Mouse (Mus musculus) bone marrow macrophage, adult 2 months (primary cell): ENCODE results near the gene Rbms3. TPM values are rescaled to one million over a fixed set of nuclear protein-coding genes. Genes with fewer than 3 reads are reported as not detected.

Experiments used
- H3K27ac ChIP-seq: 2 replicates; pipeline ENCODE4 v1.5.1; 2012; ENCODE audit warnings: low read depth, low read length; ENCODE audit not compliant: insufficient read depth
- H3K4me1 ChIP-seq: 2 replicates; pipeline ENCODE4 v1.6.1; 2012; ENCODE audit warnings: low read length; ENCODE audit not compliant: control insufficient read depth, insufficient read depth
- H3K4me3 ChIP-seq: 2 replicates; pipeline ENCODE4 v1.5.1; 2012; ENCODE audit warnings: mild to moderate bottlenecking, low read length, moderate library complexity; ENCODE audit not compliant: insufficient read depth
- CTCF ChIP-seq: IDR thresholded peaks from 2 replicates; pipeline ENCODE4 v1.5.1; 2012; ENCODE audit warnings: low read depth, mild to moderate bottlenecking, low read length, moderate library complexity
- POLR2A ChIP-seq: IDR thresholded peaks from 2 replicates; pipeline ENCODE4 v1.6.1; 2012; ENCODE audit warnings: mild to moderate bottlenecking, low read depth, low read length, borderline replicate concordance
- polyA plus RNA-seq: library from polyadenylated mRNA; stranded (reverse); fragments of >200 nt; gene quantifications from 2 replicates; pipeline ENCODE4 v1.2.4, GENCODE M21; 2012; ENCODE audit not compliant: missing spikeins, insufficient read depth, insufficient read length

Rbms3 gene
- polyA plus RNA-seq, 1 experiment, result 0.13 TPM

GRCm38 (mm10) chr9:116967317-116967716, 662.4 kb downstream of the Rbms3 start:
- no peak for TF ChIP-seq POLR2A
- no peak for TF ChIP-seq CTCF
- H3K4me1 ChIP-seq, result no peaks in the 10 kb centered on the region
- no peak overlapping the region for H3K27ac ChIP-seq
- H3K4me3 ChIP-seq, result no peak overlapping the region

GRCm38 (mm10) chr9:116965691-116966090, 664.0 kb downstream of the Rbms3 start:
- no peak overlapping the region for H3K27ac ChIP-seq
- no peak for TF ChIP-seq POLR2A
- no peaks in the 10 kb centered on the region for H3K4me1 ChIP-seq
- no peak overlapping the region for H3K4me3 ChIP-seq

- Histone ChIP-seq H3K27ac (no peak overlapping the region), H3K4me3 (no peak overlapping the region), H3K4me1 (no peaks in the 10 kb centered on the region)
- TF ChIP-seq POLR2A (no peak), CTCF (no peak)
Measured at GRCm38 (mm10) chr9:116956156-116956555, 673.6 kb downstream of the Rbms3 start.

DNA sequence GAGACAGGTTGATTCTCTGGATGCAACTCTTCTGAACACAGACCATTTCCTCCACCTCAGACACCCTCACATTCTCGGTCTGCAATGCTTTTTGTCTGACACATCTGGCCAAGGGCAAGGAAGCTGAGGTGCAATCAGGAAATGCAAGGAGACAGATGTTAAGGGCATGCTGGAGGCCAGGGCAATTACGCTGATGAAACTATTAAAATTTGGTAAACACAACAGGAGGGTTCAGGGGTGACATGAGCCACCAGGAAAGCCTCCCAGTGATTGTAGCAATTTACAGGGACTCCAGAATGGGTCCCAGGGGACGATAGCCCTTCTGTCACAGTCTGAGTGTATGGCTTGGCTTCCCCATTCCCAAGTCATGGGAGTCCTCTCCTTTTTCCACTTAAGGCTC, 681.5 kb downstream of the Rbms3 start:
- Histone ChIP-seq H3K4me1 (peaks cover 4% of the 10 kb centered on the region; the same call in 1 of the 2 replicates), H3K4me3 (no peak overlapping the region), H3K27ac (no peak overlapping the region)
- TF ChIP-seq CTCF (no peak), POLR2A (no peak)

DNA sequence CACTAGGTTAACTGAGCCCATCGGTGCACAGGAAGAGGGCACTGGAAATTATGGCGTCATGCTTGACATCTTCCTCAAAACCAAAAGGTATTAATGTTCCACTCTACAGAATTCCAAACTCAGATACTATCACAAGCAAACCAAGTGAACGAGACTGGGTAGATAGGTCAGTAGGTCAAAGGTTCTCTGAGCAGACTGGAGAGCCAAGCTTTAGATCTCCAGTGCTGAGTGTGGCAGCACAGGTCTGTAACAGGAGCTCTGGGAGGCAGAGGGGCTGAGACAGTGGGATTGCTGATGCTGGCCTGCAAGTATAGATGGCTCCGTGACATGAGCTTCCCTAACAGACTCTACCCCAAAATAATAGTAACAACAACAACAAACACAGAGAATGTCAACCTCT, 682.3 kb downstream of the Rbms3 start:
- TF ChIP-seq POLR2A (no peak), CTCF (no peak)
- peaks cover 6% of the 10 kb centered on the region; the same call in 1 of the 2 replicates for H3K4me1 ChIP-seq
- no peak overlapping the region for H3K4me3 ChIP-seq
- no peak overlapping the region for H3K27ac ChIP-seq

DNA sequence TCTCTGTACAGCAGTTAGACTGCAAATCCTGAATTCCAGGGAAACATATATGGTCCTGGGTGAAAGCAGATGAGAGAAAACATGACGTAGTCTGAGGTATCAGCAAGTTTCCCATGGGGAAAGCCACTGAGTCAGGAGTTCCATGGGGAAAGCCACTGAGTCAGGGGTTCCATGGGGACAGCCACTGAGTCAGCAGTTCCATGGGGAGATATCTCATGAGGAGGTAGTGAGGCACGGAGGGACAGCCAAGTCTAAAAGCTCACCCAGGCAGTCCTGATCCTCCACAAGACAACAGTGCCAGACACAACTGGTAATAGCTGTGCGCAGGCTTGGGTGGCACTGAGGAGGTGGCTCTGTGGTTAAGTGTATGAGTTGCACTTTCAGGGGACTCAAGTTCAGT, 682.9 kb downstream of the Rbms3 start:
- Histone ChIP-seq H3K4me1 (peaks cover 8% of the 10 kb centered on the region; the same call in 1 of the 2 replicates), H3K27ac (no peak overlapping the region), H3K4me3 (no peak overlapping the region)
- TF ChIP-seq POLR2A (no peak), CTCF (no peak)

- TF ChIP-seq POLR2A (no peak), CTCF (no peak)
- Histone ChIP-seq H3K4me1 (peaks cover 10% of the 10 kb centered on the region; the same call in 1 of the 2 replicates), H3K27ac (no peak overlapping the region), H3K4me3 (no peak overlapping the region)
Measured at GRCm38 (mm10) chr9:116945689-116946088, 684.0 kb downstream of the Rbms3 start.

DNA sequence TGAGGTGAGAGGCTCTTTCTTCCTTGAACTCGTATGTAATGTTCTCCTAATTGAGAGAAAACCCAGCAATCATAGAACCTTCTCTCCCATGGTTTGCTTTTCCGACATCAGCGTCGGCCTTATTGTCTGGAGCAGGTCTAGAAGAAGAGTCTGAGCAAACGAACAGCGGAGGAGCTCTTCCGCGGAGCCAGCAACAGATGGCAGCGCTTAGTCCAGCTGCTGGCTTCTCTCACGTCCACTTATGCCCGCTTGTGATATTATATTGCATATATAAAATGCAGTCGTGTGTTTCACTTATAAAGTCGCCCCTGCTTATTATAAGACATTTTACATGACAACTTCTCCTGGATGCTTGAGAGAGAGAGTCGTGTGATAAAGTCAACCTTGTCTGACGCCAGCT, 685.8 kb downstream of the Rbms3 start:
- Histone ChIP-seq H3K4me3 (no peak overlapping the region), H3K4me1 (peaks cover 10% of the 10 kb centered on the region; the same call in 1 of the 2 replicates), H3K27ac (no peak overlapping the region)
- TF ChIP-seq CTCF, result no peak
- no peak for TF ChIP-seq POLR2A

GRCm38 (mm10) chr9:116941116-116941515, 688.6 kb downstream of the Rbms3 start:
- Histone ChIP-seq H3K4me3 (no peak overlapping the region), H3K4me1 (peaks cover 6% of the 10 kb centered on the region; the same call in 1 of the 2 replicates), H3K27ac (no peak overlapping the region)
- TF ChIP-seq CTCF, result no peak
- TF ChIP-seq POLR2A, result no peak

DNA sequence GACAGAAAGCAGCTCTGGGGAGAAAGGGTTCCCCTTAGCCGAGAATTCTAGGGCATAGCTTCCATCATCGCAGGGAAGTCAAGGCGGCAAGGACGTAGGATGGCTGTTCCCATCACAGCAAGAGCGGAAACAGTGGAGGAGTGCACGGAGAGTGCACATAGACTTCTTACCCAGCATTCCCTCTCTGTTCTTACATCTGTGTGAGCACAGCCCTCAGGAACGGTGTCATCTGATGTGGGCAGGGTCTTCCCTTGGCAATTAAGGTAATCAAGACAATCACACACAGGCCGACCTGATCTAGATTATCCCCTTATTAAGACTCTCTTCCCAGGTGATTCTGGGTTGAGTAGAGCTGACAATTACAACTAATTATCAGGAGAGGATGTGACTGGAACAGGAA, 689.0 kb downstream of the Rbms3 start:
- no peak for TF ChIP-seq CTCF
- TF ChIP-seq POLR2A, result no peak

GRCm38 (mm10) chr9:116928338-116928737, 701.4 kb downstream of the Rbms3 start:
- H3K4me3 ChIP-seq, result no peak overlapping the region
- H3K27ac ChIP-seq, result no peak overlapping the region
- no peaks in the 10 kb centered on the region for H3K4me1 ChIP-seq
- no peak for TF ChIP-seq POLR2A
- no peak for TF ChIP-seq CTCF

More for the DNA sequence above, 689.0 kb downstream of the Rbms3 start:
- no peak overlapping the region for H3K27ac ChIP-seq
- H3K4me1 ChIP-seq, result peaks cover 6% of the 10 kb centered on the region; the same call in 1 of the 2 replicates
- H3K4me3 ChIP-seq, result no peak overlapping the region
